Mouse (Mus musculus) G1E (cell line): Measurements from ENCODE around the gene 2510002D24Rik. TPM values are rescaled to one million over a fixed set of nuclear protein-coding genes. Genes with fewer than 3 reads are reported as not detected.

Source experiments
- ATAC-seq: 2 replicates; pipeline ENCODE4 v1.8.0; 2016; ENCODE audit warnings: mild to moderate bottlenecking; ENCODE audit not compliant: insufficient number of reproducible peaks, poor library complexity, low FRiP score, severe bottlenecking; ENCODE audit errors: extremely low read depth
- DNase-seq: peaks from one replicate; pipeline ENCODE4 v3.0.0; 2012; ENCODE audit warnings: low spot score
- H3K27me3 ChIP-seq: 2 replicates; pipeline ENCODE4 v1.6.1; 2012; ENCODE audit warnings: mild to moderate bottlenecking, low read length, inconsistent platforms; ENCODE audit not compliant: insufficient read depth
- H3K36me3 ChIP-seq: replicated peaks from 2 replicates; pipeline ENCODE3; 2012; ENCODE audit warnings: mild to moderate bottlenecking, inconsistent platforms
- H3K4me1 ChIP-seq: 2 replicates; pipeline ENCODE4 v1.6.1; 2012; ENCODE audit warnings: low read depth, low read length, inconsistent platforms, mixed read lengths; ENCODE audit not compliant: insufficient read depth
- H3K4me3 ChIP-seq: 2 replicates; pipeline ENCODE4 v1.5.1; 2012; ENCODE audit warnings: low read depth, mild to moderate bottlenecking, inconsistent platforms, low read length, moderate library complexity, mixed read lengths
- H3K9me3 ChIP-seq: replicated peaks from 2 replicates; pipeline ENCODE4 v1.6.1; 2012; ENCODE audit warnings: inconsistent platforms
- CTCF ChIP-seq: IDR thresholded peaks from 2 replicates; pipeline ENCODE4 v1.5.1; 2012; ENCODE audit warnings: low read depth, low read length, inconsistent platforms, mixed read lengths
- GATA1 ChIP-seq: IDR thresholded peaks from 2 replicates; pipeline ENCODE4 v1.6.1; 2012; ENCODE audit warnings: borderline replicate concordance, low read length, inconsistent platforms, mixed read lengths
- GATA2 ChIP-seq: IDR thresholded peaks from 2 replicates; pipeline ENCODE4 v1.6.1; 2012; ENCODE audit warnings: low read depth, low read length, inconsistent platforms, borderline replicate concordance
- POLR2AphosphoS5 ChIP-seq: IDR thresholded peaks from 2 replicates; pipeline ENCODE4 v1.6.1; 2012; ENCODE audit warnings: low read depth, low read length, inconsistent platforms; ENCODE audit not compliant: insufficient replicate concordance
- TAL1 ChIP-seq: conservative IDR thresholded peaks from 2 replicates; pipeline ENCODE4 v1.6.1; 2012; ENCODE audit warnings: low read depth, low read length, inconsistent platforms, mixed read lengths
- polyA plus RNA-seq: library from polyadenylated mRNA; stranded (reverse); fragments of >175 nt; gene quantifications from 2 replicates; pipeline ENCODE4 v1.2.3, GENCODE M21; 2012
- total RNA-seq, 2 experiments: library from RNA; stranded (forward) in 1 of 2; stranded (reverse) in 1 of 2; fragments of 200-1000 nt in 1 of 2; fragments of >200 nt in 1 of 2; fragmentation: Nextera tagmentation in 1 of 2; gene quantifications; 2 replicates each; pipeline ENCODE4 v1.2.3; 2014 to 2017

2510002D24Rik gene
- total RNA-seq (2014; fragmentation: Nextera tagmentation) (64.3 and 74.1 TPM in 2 replicates), total RNA-seq (2017) (45.9 and 59.7 TPM in 2 replicates), polyA plus RNA-seq (74.9 and 109 TPM in 2 replicates)

DNA sequence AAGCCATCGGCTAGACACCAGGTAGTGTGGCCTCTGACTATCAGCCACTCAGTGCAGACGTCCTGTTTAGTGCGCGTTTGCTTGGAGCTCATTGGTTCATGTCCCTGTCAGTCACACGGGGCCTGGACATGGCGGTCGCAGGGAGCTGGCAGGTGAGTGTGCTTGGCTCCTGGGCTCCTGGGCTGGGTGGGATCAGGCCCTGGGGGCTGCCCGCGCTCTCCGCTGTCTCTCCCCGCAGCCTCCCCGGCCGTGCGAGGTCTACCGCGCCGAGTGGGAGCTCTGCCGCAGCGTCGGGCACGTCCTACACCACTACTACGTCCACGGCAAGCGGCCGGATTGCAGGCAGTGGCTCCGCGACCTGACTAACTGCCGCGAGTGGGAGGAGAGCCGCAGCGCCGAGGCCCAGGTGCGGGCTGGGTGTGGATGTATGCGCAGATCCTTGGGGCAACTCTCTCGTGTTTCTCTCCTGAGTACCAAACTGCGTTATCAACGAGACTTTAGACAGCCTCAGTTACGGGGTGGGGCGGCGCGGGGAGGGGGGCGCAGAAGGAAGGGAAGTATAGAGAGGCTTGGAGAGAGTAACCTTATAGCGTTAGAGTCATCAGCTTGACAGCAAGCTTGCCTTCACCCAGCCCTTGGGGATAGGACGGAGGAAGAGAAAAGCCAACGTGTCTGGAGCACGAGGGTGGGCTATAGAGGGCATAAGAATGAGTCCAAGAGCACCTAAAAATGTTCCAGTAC lies at the start of gene 2510002D24Rik, which contains the start of gene Gm28539:
2510002D24Rik (plus strand) TSS at position 111 of the 741 bp plus-strand sequence.
Gm28539 (plus strand) TSS at position 117 of the 741 bp plus-strand sequence.
- Histone ChIP-seq H3K4me3 (peak within 1 kb of the TSS; percentile 91), H3K4me1 (peaks cover 27% of the 10 kb centered on the region), H3K36me3 (peaks cover 70% of the 10 kb centered on the region), H3K9me3 (no peaks in the 10 kb centered on the region), H3K27me3 (no peaks in the 10 kb centered on the region)
- DNase-seq (peak; percentile 97), ATAC-seq (peak; percentile 90)
- TF ChIP-seq GATA2 (no peak), CTCF (no peak), POLR2AphosphoS5 (peak; percentile 55; the same call in 1 of the 2 replicates), TAL1 (no peak), GATA1 (no peak)

DNA sequence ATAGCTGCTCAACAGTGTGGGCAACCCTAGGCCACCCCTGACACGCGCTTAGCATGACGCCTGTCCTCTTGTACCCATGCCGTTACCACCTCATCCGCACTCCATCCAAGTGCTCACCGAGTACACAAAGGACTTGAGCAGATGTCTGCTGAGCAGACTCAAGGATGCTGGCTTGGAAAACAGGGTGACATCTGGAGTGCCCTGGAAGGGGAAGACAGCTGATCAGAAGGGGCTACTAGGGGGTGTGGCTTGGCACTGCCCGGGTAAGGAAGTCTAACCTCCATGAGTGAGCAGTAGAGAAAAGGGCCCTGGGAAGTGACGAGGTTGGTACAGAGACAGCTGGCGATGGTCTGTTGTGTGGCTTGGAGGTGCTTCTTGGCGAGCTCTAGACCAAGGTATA lies 49.7 kb upstream of the 2510002D24Rik start:
- no peak for ATAC-seq
- H3K4me3 ChIP-seq = 0 out of 2 replicates have a peak overlapping the region, but pooled peaks have one; percentile 3
- H3K9me3 ChIP-seq = no peaks in the 10 kb centered on the region
- peaks cover 37% of the 10 kb centered on the region for H3K4me1 ChIP-seq
- no peak for DNase-seq
- no peaks in the 10 kb centered on the region for H3K27me3 ChIP-seq
- TF ChIP-seq GATA2 (no peak), CTCF (no peak), GATA1 (no peak), POLR2AphosphoS5 (no peak), TAL1 (no peak)
- peaks cover 95% of the 10 kb centered on the region for H3K36me3 ChIP-seq

DNA sequence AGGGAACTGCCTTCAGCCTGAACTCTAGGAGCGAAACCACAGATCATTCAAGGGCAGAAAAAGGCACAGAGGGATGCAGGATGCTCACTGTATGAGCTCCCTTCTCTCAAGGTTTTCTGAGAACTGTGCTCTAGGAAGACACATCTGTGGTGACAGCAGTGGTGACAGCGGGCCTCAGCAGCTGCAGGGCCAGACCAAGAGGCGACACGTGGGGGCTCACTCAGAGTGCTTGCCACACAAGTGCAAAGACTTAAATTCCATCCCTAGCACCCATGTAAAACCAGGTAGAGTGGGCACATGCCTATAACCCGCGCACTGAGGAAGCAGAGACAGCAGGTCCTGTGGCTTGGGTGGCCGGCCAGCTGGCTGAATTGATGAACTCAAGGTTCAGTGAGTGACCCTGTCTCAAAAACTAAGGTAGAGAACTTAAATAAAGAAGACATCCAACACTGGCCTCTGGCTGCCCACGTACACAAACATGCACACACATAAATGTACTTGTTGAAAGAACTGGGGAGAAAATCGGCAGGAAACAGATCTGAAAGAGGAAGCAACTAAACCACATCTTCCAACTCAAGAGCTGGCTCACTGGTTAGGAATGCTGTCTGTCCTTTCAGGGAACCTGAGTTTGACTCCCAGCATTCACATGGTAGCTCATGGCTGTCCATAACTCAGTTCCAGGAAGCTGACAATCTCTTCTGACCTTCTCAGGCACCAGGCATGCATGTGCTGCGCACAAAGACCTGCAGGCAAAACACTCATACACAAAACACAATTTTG lies 47.6 kb upstream of the 2510002D24Rik start:
- H3K4me1 ChIP-seq = peaks cover 37% of the 10 kb centered on the region
- H3K9me3 ChIP-seq = no peaks in the 10 kb centered on the region
- TF ChIP-seq GATA2 = no peak
- TF ChIP-seq POLR2AphosphoS5 = no peak
- TF ChIP-seq TAL1 = no peak
- ATAC-seq (no peak), DNase-seq (no peak)
- H3K4me3 ChIP-seq = no peak overlapping the region
- H3K36me3 ChIP-seq = peaks cover 97% of the 10 kb centered on the region
- H3K27me3 ChIP-seq = no peaks in the 10 kb centered on the region

DNA sequence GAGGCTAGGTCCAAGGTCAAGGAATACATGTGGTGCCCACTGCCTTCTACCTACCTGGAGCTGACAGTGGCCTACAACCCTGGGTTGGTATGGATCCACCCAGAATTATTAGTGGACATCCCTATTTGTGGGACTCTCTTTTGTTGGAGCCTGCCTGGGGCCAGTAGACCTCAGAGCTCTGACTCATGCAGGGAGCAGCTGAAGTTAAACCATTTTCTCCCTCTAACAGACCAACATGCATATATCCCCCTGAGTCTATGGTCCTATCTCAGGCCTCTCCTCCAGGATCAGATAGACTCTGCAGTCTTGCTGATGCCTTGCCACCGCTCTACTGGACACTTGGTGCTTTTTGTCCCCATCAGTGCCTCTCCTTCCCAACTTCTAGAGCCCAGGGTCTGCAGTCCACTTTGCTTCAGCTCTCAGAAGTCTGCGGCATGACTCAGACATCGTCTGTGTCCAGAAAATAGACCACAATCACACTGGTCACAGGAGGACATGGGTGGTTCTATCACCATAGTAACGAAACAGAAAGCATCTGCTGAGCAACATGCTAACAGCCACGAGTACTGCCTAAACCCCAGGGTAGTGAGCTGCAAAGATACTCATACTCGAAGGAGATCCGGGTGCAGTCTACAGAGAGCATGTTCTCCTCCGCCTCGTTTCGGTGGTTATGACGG lies 41.0 kb upstream of the 2510002D24Rik start:
- ATAC-seq (no peak), DNase-seq (no peak)
- Histone ChIP-seq H3K4me1 (no peaks in the 10 kb centered on the region), H3K27me3 (no peaks in the 10 kb centered on the region), H3K36me3 (peaks cover 99% of the 10 kb centered on the region), H3K9me3 (no peaks in the 10 kb centered on the region), H3K4me3 (no peak overlapping the region)
- TF ChIP-seq TAL1 (no peak), CTCF (no peak), GATA1 (no peak), POLR2AphosphoS5 (no peak), GATA2 (no peak)

DNA sequence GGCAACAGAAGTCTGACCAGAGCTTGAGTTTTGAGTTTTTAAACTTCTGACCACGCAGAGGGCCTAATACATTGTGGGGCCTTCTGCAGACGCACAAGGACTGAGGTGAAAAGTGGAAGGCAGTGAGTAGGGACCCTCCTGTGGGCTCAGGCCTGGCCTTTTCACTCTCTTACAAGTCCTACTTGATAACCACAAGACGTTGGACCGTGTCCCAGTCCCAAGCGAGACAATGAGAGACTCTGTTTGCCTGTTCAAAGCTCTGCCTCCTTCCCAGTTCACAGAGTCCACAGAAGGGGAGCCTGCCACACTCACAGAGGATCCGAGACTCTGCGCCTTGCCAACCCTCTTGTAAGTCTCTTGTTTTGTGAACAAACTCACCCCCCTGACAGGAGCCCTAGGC lies 39.7 kb upstream of the 2510002D24Rik start:
- H3K4me3 ChIP-seq = no peak overlapping the region
- no peaks in the 10 kb centered on the region for H3K4me1 ChIP-seq
- no peaks in the 10 kb centered on the region for H3K27me3 ChIP-seq
- ATAC-seq (no peak), DNase-seq (no peak)
- peaks cover 99% of the 10 kb centered on the region for H3K36me3 ChIP-seq
- H3K9me3 ChIP-seq = no peaks in the 10 kb centered on the region
- TF ChIP-seq CTCF = no peak
- TF ChIP-seq GATA1 = no peak
- TF ChIP-seq GATA2 = no peak
- TF ChIP-seq POLR2AphosphoS5 = no peak

DNA sequence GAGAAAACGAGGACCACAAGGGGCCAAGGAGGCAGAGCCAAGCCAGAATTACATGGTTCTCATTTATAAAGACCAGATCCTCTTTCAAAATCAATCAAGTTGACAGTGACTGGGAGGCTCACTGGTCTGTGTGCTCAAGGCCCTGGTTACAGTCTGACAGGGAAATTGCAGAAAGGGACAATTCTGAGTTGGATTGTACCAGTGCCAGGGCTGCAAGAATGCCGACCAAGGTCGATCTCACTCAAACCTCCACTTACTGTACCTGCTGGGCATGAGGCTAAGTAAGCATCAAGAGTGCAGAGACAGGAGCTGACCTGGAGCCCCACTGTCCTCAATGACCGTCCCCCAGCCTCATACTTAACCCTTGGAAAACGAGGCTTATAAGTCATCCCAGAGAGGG lies 38.2 kb upstream of the 2510002D24Rik start:
- H3K4me3 ChIP-seq = no peak overlapping the region
- H3K4me1 ChIP-seq = no peaks in the 10 kb centered on the region
- H3K27me3 ChIP-seq = no peaks in the 10 kb centered on the region
- no peak for TF ChIP-seq GATA1
- H3K36me3 ChIP-seq = peaks cover 93% of the 10 kb centered on the region
- ATAC-seq = no peak
- no peaks in the 10 kb centered on the region for H3K9me3 ChIP-seq
- no peak for DNase-seq
